Mouse (Mus musculus) spleen, adult 2 months (tissue): Measurements from ENCODE around the gene Macrod2.

Experiments
- CTCF ChIP-seq: fragments of 200-500 bp; IDR thresholded peaks from 2 replicates; pipeline ENCODE4 v1.5.1; 2011; ENCODE audit warnings: mild to moderate bottlenecking, inconsistent platforms; ENCODE audit not compliant: insufficient read depth, insufficient read length, insufficient replicate concordance; ENCODE audit errors: extremely low read depth
- POLR2A ChIP-seq: fragments of 200-500 bp; IDR thresholded peaks from 2 replicates; pipeline ENCODE4 v1.6.1; 2011; ENCODE audit warnings: low read depth, low read length, inconsistent platforms

DNA sequence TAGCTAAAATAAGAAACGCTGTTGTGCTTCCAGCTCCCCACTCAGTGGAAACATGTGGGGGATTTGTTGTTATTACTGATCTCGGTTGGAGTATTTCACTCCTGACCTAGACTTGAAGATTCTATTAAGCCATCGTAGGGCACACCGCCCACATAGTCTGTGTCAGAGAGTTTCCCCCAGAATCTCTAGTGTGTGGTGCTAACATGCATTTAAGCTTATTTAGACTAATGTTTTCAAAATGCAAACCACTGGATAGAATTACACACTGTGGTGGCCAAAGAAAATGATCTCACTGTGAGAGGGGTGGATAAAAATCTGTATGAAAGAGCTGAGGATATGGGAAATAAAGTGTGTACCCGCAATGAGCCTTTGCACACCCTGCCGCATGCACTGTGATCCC, 834.7 kb downstream of the Macrod2 start:
- TF ChIP-seq POLR2A (no peak), CTCF (no peak)
